Mouse (Mus musculus) CH12.LX (cell line): ENCODE data around the gene 1700012B07Rik. TPM values are rescaled to one million over a fixed set of nuclear protein-coding genes. Genes with fewer than 3 reads are reported as not detected.

Experiments used
- DNase-seq: peaks from one replicate; pipeline ENCODE4 v3.0.0-alpha.2; 2013; ENCODE audit errors: extremely low read depth
- H3K27ac ChIP-seq: 2 replicates; pipeline ENCODE4 v1.5.1; 2012; ENCODE audit warnings: low read depth, mild to moderate bottlenecking, control low read depth, moderate library complexity; ENCODE audit not compliant: insufficient read depth
- H3K27me3 ChIP-seq: replicated peaks from 2 replicates; pipeline ENCODE3; 2012; ENCODE audit warnings: inconsistent platforms
- H3K36me3 ChIP-seq, 2 experiments: replicated peaks in 1 of 2; 2 replicates each; pipeline versions ENCODE3 to v1.6.1; 2012; ENCODE audit warnings: inconsistent platforms in 1 of 2, low read length in 1 of 2, mild to moderate bottlenecking in 1 of 2, mixed read lengths in 1 of 2, moderate library complexity in 1 of 2; ENCODE audit not compliant: control insufficient read depth in 1 of 2, insufficient read depth in 1 of 2
- H3K4me1 ChIP-seq, 2 experiments: 2 replicates each; pipeline ENCODE4 v1.6.1; 2012; ENCODE audit warnings: inconsistent platforms in 1 of 2, moderate library complexity in 1 of 2; ENCODE audit not compliant: insufficient read depth in 2 of 2, control insufficient read depth in 1 of 2
- H3K4me2 ChIP-seq: 2 replicates; pipeline ENCODE4 v1.6.1; 2012; ENCODE audit warnings: low read depth, mild to moderate bottlenecking, control low read depth; ENCODE audit not compliant: poor library complexity, insufficient read depth, severe bottlenecking
- H3K4me3 ChIP-seq, 3 experiments: fragments of 150-350 bp in 1 of 3; sonication (generic) in 1 of 3; replicated peaks in 1 of 3; 2 replicates each; pipeline versions ENCODE3 to v1.5.1; 2011 to 2012; ENCODE audit warnings: low read depth in 2 of 3, low read length in 2 of 3, mild to moderate bottlenecking in 2 of 3, moderate library complexity in 2 of 3, control low read depth in 1 of 3, improper control_type of control experiment in 1 of 3, inconsistent platforms in 1 of 3, mixed read lengths in 1 of 3; ENCODE audit not compliant: poor library complexity in 1 of 3
- H3K79me2 ChIP-seq: replicated peaks from 2 replicates; pipeline ENCODE4 v1.6.1; 2012; ENCODE audit warnings: mild to moderate bottlenecking, moderate library complexity; ENCODE audit not compliant: control insufficient read depth, poor library complexity, insufficient read depth, severe bottlenecking; ENCODE audit errors: extremely low read depth
- H3K9ac ChIP-seq: 2 replicates; pipeline ENCODE4 v1.6.1; 2012; ENCODE audit warnings: low read depth, mild to moderate bottlenecking, control low read depth, moderate library complexity; ENCODE audit not compliant: insufficient read depth
- H3K9me3 ChIP-seq: replicated peaks from 2 replicates; pipeline ENCODE3; 2012; ENCODE audit warnings: low read length, inconsistent platforms, mixed read lengths
- BHLHE40 ChIP-seq: IDR thresholded peaks from 2 replicates; pipeline ENCODE4 v1.6.1; 2011; ENCODE audit warnings: mild to moderate bottlenecking, low read depth, low read length, improper control_type of control experiment
- E2F4 ChIP-seq: IDR thresholded peaks from 2 replicates; pipeline ENCODE4 v1.6.1; 2011; ENCODE audit warnings: low read depth, low read length, improper control_type of control experiment; ENCODE audit not compliant: insufficient replicate concordance
- ELF1 ChIP-seq: IDR thresholded peaks from 2 replicates; pipeline ENCODE4 v1.6.1; 2014; ENCODE audit warnings: low read depth, mild to moderate bottlenecking, inconsistent platforms, low read length, improper control_type of control experiment
- EP300 ChIP-seq: IDR thresholded peaks from 2 replicates; pipeline ENCODE4 v1.6.1; 2011; ENCODE audit warnings: low read length, improper control_type of control experiment
- JUND ChIP-seq: conservative IDR thresholded peaks from 2 replicates; pipeline ENCODE4 v1.6.1; 2011; ENCODE audit warnings: low read depth, low read length, improper control_type of control experiment
- MAX ChIP-seq: IDR thresholded peaks from 2 replicates; pipeline ENCODE4 v1.6.1; 2011; ENCODE audit warnings: low read length, improper control_type of control experiment
- MEF2A ChIP-seq: IDR thresholded peaks from 2 replicates; pipeline ENCODE4 v1.6.1; 2014; ENCODE audit warnings: low read depth, mild to moderate bottlenecking, inconsistent platforms, low read length, improper control_type of control experiment, borderline replicate concordance
- PAX5 ChIP-seq: IDR thresholded peaks from 2 replicates; pipeline ENCODE4 v1.6.1; 2012; ENCODE audit warnings: low read length, inconsistent platforms, mixed read lengths
- RAD21 ChIP-seq: IDR thresholded peaks from 2 replicates; pipeline ENCODE4 v1.6.1; 2011; ENCODE audit warnings: low read depth, mild to moderate bottlenecking, low read length, improper control_type of control experiment, moderate library complexity
- TCF12 ChIP-seq: IDR thresholded peaks from 2 replicates; pipeline ENCODE4 v1.6.1; 2014; ENCODE audit warnings: low read depth, mild to moderate bottlenecking, inconsistent platforms, low read length, improper control_type of control experiment
- UBTF ChIP-seq: IDR thresholded peaks from 2 replicates; pipeline ENCODE4 v1.6.1; 2012; ENCODE audit warnings: low read depth, mild to moderate bottlenecking, inconsistent platforms, low read length, improper control_type of control experiment, moderate library complexity
- ZC3H11A ChIP-seq: IDR thresholded peaks from 2 replicates; pipeline ENCODE4 v1.6.1; 2012; ENCODE audit warnings: low read depth, mild to moderate bottlenecking, inconsistent platforms, low read length, improper control_type of control experiment
- ZMIZ1 ChIP-seq: IDR thresholded peaks from 2 replicates; pipeline ENCODE4 v1.6.1; 2012; ENCODE audit warnings: low read depth, mild to moderate bottlenecking, inconsistent platforms, low read length, improper control_type of control experiment
- ZNF384 ChIP-seq: IDR thresholded peaks from 2 replicates; pipeline ENCODE4 v1.6.1; 2012; ENCODE audit warnings: low read depth, low read length, improper control_type of control experiment, inconsistent platforms
- dilution Hi-C: fragments of 300-500 bp; cut with MboI; formaldehyde crosslinking; loops from 2 replicates; pipeline ENCODE4 v1.14.3; 2020; ENCODE audit warnings: low sequenced_read_pairs; ENCODE audit not compliant: extremely low pct_unique_long_range_greater_than_20kb, extremely low pct_ligation_motif_present
- in situ Hi-C: fragments of 300-500 bp; cut with MboI; formaldehyde crosslinking; loops from 3 replicates; pipeline ENCODE4 v1.14.3; 2019; ENCODE audit warnings: low sequenced_read_pairs, low pct_ligation_motif_present, low pct_unique_long_range_greater_than_20kb, mixed read lengths
- polyA plus RNA-seq: library from polyadenylated mRNA; unstranded; fragments of >175 nt; gene quantifications from 2 replicates; pipeline ENCODE4 v1.2.1, GENCODE M21; 2012; ENCODE audit warnings: low read depth; ENCODE audit not compliant: insufficient read length
- total RNA-seq, 2 experiments: library from RNA; depleted of rRNA; stranded (reverse); fragments of 300-350 nt in 1 of 2; fragments of >200 nt in 1 of 2; gene quantifications; 2 replicates each; pipeline ENCODE4 v1.2.3; 2012 to 2014

The 1700012B07Rik gene
- total and polyA plus RNA-seq, 3 experiments, result 0.29 TPM; not detected in 2

DNA sequence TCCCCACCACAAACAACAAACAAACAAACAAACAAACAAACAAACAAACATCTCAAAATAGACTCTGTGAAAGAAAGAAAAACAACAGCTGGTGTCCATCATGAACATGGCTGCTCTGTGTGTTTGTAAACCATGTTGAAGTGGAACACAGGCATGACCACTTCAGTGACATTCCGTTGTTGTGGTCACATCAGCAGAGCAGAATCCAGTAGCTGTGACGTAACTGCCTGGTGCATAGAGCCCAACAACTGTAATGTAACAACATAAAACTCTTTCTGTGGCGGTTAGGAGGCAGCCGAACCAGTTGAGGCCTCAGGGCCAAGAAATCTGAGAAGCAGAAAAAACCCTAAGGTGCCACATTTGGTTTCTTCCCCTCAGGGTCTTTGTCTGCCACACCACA lies 17.8 kb upstream of the 1700012B07Rik start:
- no peaks in the 10 kb centered on the region for H3K9me3 ChIP-seq
- no peak overlapping the region for H3K4me2 ChIP-seq
- TF ChIP-seq MAX (no peak), UBTF (no peak), MEF2A (no peak), ZC3H11A (no peak), JUND (no peak)
- dilution Hi-C loops (no loop called here), in situ Hi-C loops (no loop called here)
- no peaks in the 10 kb centered on the region for H3K79me2 ChIP-seq
- H3K4me3 ChIP-seq, result no peak overlapping the region
- no peak overlapping the region for H3K9ac ChIP-seq
- DNase-seq, result no peak
- H3K4me1 ChIP-seq, result peaks cover 0 to 9% of the 10 kb centered on the region in 2 experiments; a peak in 2 of 4 replicates
- no peaks in the 10 kb centered on the region for H3K27me3 ChIP-seq
- H3K36me3 ChIP-seq, result no peaks in the 10 kb centered on the region
- no peak overlapping the region for H3K27ac ChIP-seq

DNA sequence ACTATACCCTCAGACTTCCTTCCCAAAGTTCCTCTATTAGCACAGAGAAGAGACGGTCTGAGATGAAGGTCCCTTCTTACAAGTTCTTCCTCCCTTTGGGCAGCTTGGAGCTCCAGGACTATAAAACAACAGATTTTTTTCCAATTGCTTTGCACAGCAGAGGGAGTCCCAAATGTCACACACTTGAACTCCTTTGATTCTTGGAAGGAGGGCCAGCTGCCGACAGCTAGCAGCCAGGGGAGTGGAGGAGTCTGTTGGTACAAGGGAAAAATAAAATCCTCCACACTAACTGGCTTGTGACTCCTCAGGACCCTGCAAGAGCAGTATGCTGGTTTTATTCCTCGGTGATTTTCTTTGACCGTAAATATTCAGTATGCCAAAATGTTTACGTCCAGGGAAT lies 16.6 kb upstream of the 1700012B07Rik start:
- H3K79me2 ChIP-seq, result no peaks in the 10 kb centered on the region
- peaks cover 0 to 9% of the 10 kb centered on the region in 2 experiments; a peak in 2 of 4 replicates for H3K4me1 ChIP-seq
- TF ChIP-seq MEF2A, result no peak
- no peak for TF ChIP-seq ZNF384
- TF ChIP-seq EP300, result no peak
- no peak for TF ChIP-seq PAX5
- no peak for TF ChIP-seq ZMIZ1
- no peak for TF ChIP-seq RAD21
- H3K36me3 ChIP-seq, result no peaks in the 10 kb centered on the region
- H3K27me3 ChIP-seq, result no peaks in the 10 kb centered on the region
- H3K4me3 ChIP-seq, result no peak overlapping the region
- DNase-seq, result no peak
- dilution Hi-C loops, result no loop called here
- no peak overlapping the region for H3K9ac ChIP-seq
- no peaks in the 10 kb centered on the region for H3K9me3 ChIP-seq
- no peak overlapping the region for H3K4me2 ChIP-seq
- in situ Hi-C loops, result no loop called here
- H3K27ac ChIP-seq, result no peak overlapping the region

DNA sequence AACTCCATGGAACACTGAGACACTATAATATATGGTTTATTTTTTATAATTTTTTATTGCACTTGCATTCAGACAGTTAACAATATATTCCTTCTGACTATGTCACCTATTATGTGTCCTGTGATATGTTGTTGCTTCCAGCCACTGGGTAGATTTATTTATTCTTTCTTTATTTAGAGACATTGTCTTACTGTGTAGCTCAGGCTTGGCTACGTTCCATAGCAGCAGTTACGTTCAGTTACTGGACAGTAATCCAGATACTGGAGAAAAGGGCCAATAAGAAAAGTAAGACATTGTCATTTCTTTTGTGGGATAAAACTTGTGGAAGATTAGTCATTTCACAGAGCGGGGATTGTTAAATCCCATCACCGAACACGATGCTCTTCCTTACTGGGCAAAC lies 2.5 kb upstream of the 1700012B07Rik start:
- H3K4me1 ChIP-seq, result peaks cover 0 to 21% of the 10 kb centered on the region in 2 experiments; a peak in 2 of 4 replicates
- H3K9me3 ChIP-seq, result no peaks in the 10 kb centered on the region
- TF ChIP-seq MEF2A (no peak), E2F4 (no peak), ELF1 (no peak), TCF12 (no peak), BHLHE40 (no peak)
- no peaks in the 10 kb centered on the region for H3K27me3 ChIP-seq
- H3K79me2 ChIP-seq, result no peaks in the 10 kb centered on the region
- H3K36me3 ChIP-seq, result no peaks in the 10 kb centered on the region
- H3K4me2 ChIP-seq, result no peak overlapping the region
- no peak overlapping the region for H3K4me3 ChIP-seq
- H3K27ac ChIP-seq, result no peak overlapping the region
- H3K9ac ChIP-seq, result no peak overlapping the region
- in situ Hi-C loops, result no loop called here
- dilution Hi-C loops, result no loop called here
- no peak for DNase-seq
